Mouse (Mus musculus): Measurements from ENCODE around the gene Ccer2. TPM values are rescaled to one million over a fixed set of nuclear protein-coding genes. Genes with fewer than 3 reads are reported as not detected.
A peak's percentile ranks its signal among the peaks of the same experiment; 100 is the strongest.

Gene Ccer2
- polyA plus RNA-seq, 1 experiment: not detected

DNA sequence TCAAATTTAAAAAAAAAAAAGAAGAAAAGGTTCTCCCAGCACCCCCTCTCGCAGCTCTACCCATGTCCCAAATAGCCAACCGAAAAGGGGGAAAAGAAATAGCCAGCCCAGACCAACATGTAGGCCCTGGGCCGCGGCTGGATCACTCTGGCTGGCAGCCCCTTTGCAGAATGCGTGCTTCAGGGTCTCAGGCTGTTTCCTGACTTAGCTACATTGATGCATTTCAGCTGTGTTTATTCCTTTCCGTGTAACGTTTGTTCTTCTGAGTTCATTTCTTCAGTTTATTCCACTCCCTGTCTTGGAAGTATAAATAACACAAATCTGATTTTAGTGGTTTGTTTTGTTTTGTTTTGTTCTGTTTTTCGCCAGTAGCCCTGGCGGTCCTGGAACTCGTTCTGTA lies 38.2 kb upstream of the Ccer2 start:
- H3K4me1 ChIP-seq (ENCODE audit: control insufficient read depth, insufficient read depth, low read length): peaks cover 8% of the 10 kb centered on the region

DNA sequence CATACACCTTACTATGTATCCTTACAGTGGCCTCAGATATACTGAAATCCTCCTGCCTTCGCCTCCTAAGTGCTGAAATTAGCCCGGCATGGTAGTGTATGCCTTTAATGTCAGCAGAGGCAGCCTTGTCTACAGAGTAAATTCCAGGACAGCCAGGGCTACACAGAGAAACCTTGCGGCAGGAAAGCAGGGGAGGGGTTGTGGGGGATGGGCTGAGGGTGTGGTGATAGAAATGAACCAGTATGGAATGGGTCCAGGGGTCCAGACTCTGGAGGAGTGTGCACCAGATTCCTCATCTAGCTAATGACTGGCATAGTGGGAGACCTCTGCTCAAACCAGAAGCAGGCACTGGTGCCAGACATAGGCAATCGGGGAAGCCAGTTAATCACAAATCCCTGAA lies 36.8 kb upstream of the Ccer2 start:
- peak; percentile 29; the same call in 1 of the 2 replicates for TF ChIP-seq EP300 (IDR thresholded peaks at IDR 0.05; ENCODE audit: insufficient read depth, low read depth, low read length)
- no peak for TF ChIP-seq POLR2A (IDR thresholded peaks at IDR 0.05; ENCODE audit: insufficient read depth, low read length)
- peak overlapping the region; percentile 68 for H3K27ac ChIP-seq (ENCODE audit: insufficient read depth, low read length)
- H3K36me3 ChIP-seq (ENCODE audit: control insufficient read depth, insufficient read depth, low read length, poor library complexity, severe bottlenecking): 0 out of 2 replicates have a peak, but pooled peaks cover 2% of the 10 kb centered on the region
- H3K4me3 ChIP-seq (ENCODE audit: low read depth, low read length): no peak overlapping the region
- no peak overlapping the region for H3K9ac ChIP-seq (ENCODE audit: low read depth, poor library complexity, severe bottlenecking)
- H3K4me1 ChIP-seq (ENCODE audit: control insufficient read depth, insufficient read depth, low read length): peaks cover 6% of the 10 kb centered on the region
- H3K27me3 ChIP-seq (ENCODE audit: control insufficient read depth, insufficient read depth, low read length, poor library complexity, severe bottlenecking): no peaks in the 10 kb centered on the region
- peaks cover 3% of the 10 kb centered on the region for H3K9me3 ChIP-seq (replicated peaks; ENCODE audit: control insufficient read depth, insufficient read depth, low read length, poor library complexity, severe bottlenecking)

More for the DNA sequence above, 38.2 kb upstream of the Ccer2 start:
- no peak overlapping the region for H3K27ac ChIP-seq (ENCODE audit: insufficient read depth, low read length)
- H3K4me3 ChIP-seq (ENCODE audit: low read depth, low read length): no peak overlapping the region
- H3K9me3 ChIP-seq (replicated peaks; ENCODE audit: control insufficient read depth, insufficient read depth, low read length, poor library complexity, severe bottlenecking): no peaks in the 10 kb centered on the region
- H3K36me3 ChIP-seq (ENCODE audit: control insufficient read depth, insufficient read depth, low read length, poor library complexity, severe bottlenecking): no peaks in the 10 kb centered on the region
- H3K27me3 ChIP-seq (ENCODE audit: control insufficient read depth, insufficient read depth, low read length, poor library complexity, severe bottlenecking): no peaks in the 10 kb centered on the region
- peak overlapping the region; percentile 93 for H3K9ac ChIP-seq (ENCODE audit: low read depth, poor library complexity, severe bottlenecking)
- no peak for TF ChIP-seq EP300 (IDR thresholded peaks at IDR 0.05; ENCODE audit: insufficient read depth, low read depth, low read length)
- TF ChIP-seq CTCF (IDR thresholded peaks at IDR 0.05; ENCODE audit: low read depth, low read length): no peak
- no peak for TF ChIP-seq POLR2A (IDR thresholded peaks at IDR 0.05; ENCODE audit: insufficient read depth, low read length)

DNA sequence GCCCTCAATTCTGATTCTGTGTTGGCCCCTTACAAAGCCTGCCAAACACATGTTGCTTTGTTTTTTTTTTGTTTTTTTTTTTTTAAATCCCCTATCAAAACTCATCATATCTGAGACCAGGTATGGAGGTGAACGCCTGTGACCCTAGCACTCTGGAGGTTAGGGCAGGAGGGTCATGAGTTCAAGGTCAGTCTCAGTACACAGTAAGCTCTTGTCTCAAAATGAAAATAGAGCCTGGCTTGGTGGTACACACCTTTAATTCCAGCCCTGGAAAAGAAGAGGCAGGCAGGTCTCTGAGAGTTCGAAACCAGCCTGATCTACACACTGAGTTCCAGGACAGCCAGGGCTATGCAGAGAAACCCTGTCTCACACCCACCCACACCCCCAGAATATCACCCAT lies 36.3 kb upstream of the Ccer2 start:
- no peak for TF ChIP-seq POLR2A (IDR thresholded peaks at IDR 0.05; ENCODE audit: insufficient read depth, low read length)
- TF ChIP-seq CTCF (IDR thresholded peaks at IDR 0.05; ENCODE audit: low read depth, low read length): no peak
- TF ChIP-seq EP300 (IDR thresholded peaks at IDR 0.05; ENCODE audit: insufficient read depth, low read depth, low read length): no peak
- H3K9ac ChIP-seq (ENCODE audit: low read depth, poor library complexity, severe bottlenecking): no peak overlapping the region
- peak overlapping the region; percentile 68 for H3K27ac ChIP-seq (ENCODE audit: insufficient read depth, low read length)
- H3K4me3 ChIP-seq (ENCODE audit: low read depth, low read length): no peak overlapping the region
- H3K4me1 ChIP-seq (ENCODE audit: control insufficient read depth, insufficient read depth, low read length): peaks cover 6% of the 10 kb centered on the region
- H3K36me3 ChIP-seq (ENCODE audit: control insufficient read depth, insufficient read depth, low read length, poor library complexity, severe bottlenecking): 0 out of 2 replicates have a peak, but pooled peaks cover 2% of the 10 kb centered on the region
- no peaks in the 10 kb centered on the region for H3K27me3 ChIP-seq (ENCODE audit: control insufficient read depth, insufficient read depth, low read length, poor library complexity, severe bottlenecking)
- H3K9me3 ChIP-seq (replicated peaks; ENCODE audit: control insufficient read depth, insufficient read depth, low read length, poor library complexity, severe bottlenecking): peaks cover 8% of the 10 kb centered on the region

DNA sequence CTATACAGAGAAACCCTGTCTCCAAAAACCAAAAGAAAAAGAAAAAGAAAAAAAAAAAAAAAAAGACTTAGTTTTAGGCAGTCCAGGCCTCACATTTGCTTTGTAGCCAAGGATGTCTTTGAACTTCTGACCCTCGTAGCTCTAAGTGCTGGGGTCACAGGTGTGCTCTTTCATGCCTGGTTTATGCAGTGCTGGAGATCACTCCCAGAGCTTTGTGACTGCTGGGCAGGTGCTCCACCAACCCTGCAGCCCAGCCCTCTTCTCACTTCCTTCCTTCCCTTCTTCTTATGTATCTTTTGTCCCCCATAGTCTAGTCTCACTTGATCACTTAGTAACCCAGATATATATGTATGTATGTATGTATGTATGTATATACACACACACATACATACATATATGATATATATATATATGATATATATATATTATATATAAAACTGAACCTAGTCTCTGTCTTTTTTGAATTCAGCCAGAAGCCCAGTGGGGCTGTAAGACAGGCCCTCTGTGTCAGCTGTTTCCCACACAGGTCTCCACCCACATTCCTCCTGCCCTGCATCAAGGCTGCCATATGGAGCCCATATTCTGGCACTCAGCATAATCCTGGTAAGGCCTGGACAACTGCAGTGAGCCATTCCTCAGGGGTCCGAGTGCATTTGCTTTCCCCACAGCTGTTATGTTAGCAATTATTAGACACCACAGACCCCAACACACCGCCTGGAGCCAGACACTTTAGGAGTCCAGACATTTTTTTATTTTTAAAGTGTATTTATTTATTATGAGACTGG lies 35.0 kb upstream of the Ccer2 start:
- TF ChIP-seq CTCF (IDR thresholded peaks at IDR 0.05; ENCODE audit: low read depth, low read length) (no peak), POLR2A (IDR thresholded peaks at IDR 0.05; ENCODE audit: insufficient read depth, low read length) (no peak), EP300 (IDR thresholded peaks at IDR 0.05; ENCODE audit: insufficient read depth, low read depth, low read length) (no peak)
- H3K36me3 ChIP-seq (ENCODE audit: control insufficient read depth, insufficient read depth, low read length, poor library complexity, severe bottlenecking): peaks cover 5% of the 10 kb centered on the region
- H3K4me3 ChIP-seq (ENCODE audit: low read depth, low read length): no peak overlapping the region
- H3K9ac ChIP-seq (ENCODE audit: low read depth, poor library complexity, severe bottlenecking): no peak overlapping the region
- H3K4me1 ChIP-seq (ENCODE audit: control insufficient read depth, insufficient read depth, low read length): peaks cover 6% of the 10 kb centered on the region
- H3K27ac ChIP-seq (ENCODE audit: insufficient read depth, low read length): no peak overlapping the region
- peaks cover 17% of the 10 kb centered on the region for H3K9me3 ChIP-seq (replicated peaks; ENCODE audit: control insufficient read depth, insufficient read depth, low read length, poor library complexity, severe bottlenecking)
- H3K27me3 ChIP-seq (ENCODE audit: control insufficient read depth, insufficient read depth, low read length, poor library complexity, severe bottlenecking): no peaks in the 10 kb centered on the region

DNA sequence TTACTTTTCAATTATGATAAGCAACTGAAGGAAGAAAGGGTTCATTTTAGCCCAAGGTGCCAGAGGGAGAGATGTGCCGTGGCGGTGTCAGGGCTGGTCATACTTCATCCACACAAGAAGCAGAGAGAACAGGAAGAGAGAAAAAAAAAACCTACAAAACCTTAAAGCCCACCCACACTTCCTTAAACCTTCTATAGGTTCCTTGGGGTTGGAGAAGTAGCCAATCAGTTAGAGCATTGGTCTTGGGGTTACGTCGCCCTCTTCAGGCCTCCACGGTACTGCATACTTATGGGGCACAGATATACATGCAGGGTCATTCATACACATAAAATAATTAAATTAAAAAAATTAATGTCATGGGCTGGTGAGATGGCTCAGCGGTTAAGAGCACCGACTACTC lies 33.9 kb upstream of the Ccer2 start:
- peaks cover 6% of the 10 kb centered on the region for H3K4me1 ChIP-seq (ENCODE audit: control insufficient read depth, insufficient read depth, low read length)
- TF ChIP-seq POLR2A (IDR thresholded peaks at IDR 0.05; ENCODE audit: insufficient read depth, low read length) (no peak), EP300 (IDR thresholded peaks at IDR 0.05; ENCODE audit: insufficient read depth, low read depth, low read length) (no peak), CTCF (IDR thresholded peaks at IDR 0.05; ENCODE audit: low read depth, low read length) (no peak)
- no peak overlapping the region for H3K9ac ChIP-seq (ENCODE audit: low read depth, poor library complexity, severe bottlenecking)
- no peak overlapping the region for H3K4me3 ChIP-seq (ENCODE audit: low read depth, low read length)
- peaks cover 5% of the 10 kb centered on the region for H3K36me3 ChIP-seq (ENCODE audit: control insufficient read depth, insufficient read depth, low read length, poor library complexity, severe bottlenecking)
- H3K27ac ChIP-seq (ENCODE audit: insufficient read depth, low read length): no peak overlapping the region
- H3K9me3 ChIP-seq (replicated peaks; ENCODE audit: control insufficient read depth, insufficient read depth, low read length, poor library complexity, severe bottlenecking): peaks cover 17% of the 10 kb centered on the region
- no peaks in the 10 kb centered on the region for H3K27me3 ChIP-seq (ENCODE audit: control insufficient read depth, insufficient read depth, low read length, poor library complexity, severe bottlenecking)

DNA sequence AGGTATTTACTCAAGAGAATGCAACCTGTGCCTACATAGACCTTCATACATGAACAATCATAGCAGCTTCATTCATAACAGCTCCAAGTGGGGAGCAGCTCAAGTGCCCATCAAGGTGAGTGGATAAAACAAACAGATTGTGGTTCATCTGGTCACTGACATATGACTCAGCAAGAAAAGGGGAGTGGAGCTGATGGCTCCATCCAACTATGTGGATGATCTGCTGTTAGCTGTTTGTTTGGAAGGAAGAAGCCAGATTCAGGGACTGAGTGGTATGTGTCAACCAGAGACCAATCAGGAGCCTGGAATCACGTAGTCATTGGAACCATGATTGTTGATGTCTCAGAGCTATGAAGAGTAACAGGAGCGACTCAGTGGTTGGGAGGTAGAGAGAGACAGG lies 31.4 kb upstream of the Ccer2 start:
- H3K4me3 ChIP-seq (ENCODE audit: low read depth, low read length): no peak overlapping the region
- peaks cover 3% of the 10 kb centered on the region for H3K4me1 ChIP-seq (ENCODE audit: control insufficient read depth, insufficient read depth, low read length)
- peaks cover 5% of the 10 kb centered on the region for H3K36me3 ChIP-seq (ENCODE audit: control insufficient read depth, insufficient read depth, low read length, poor library complexity, severe bottlenecking)
- peak overlapping the region; percentile 63; the same call in 1 of the 2 replicates for H3K27ac ChIP-seq (ENCODE audit: insufficient read depth, low read length)
- H3K27me3 ChIP-seq (ENCODE audit: control insufficient read depth, insufficient read depth, low read length, poor library complexity, severe bottlenecking): no peaks in the 10 kb centered on the region
- no peak overlapping the region for H3K9ac ChIP-seq (ENCODE audit: low read depth, poor library complexity, severe bottlenecking)
- TF ChIP-seq POLR2A (IDR thresholded peaks at IDR 0.05; ENCODE audit: insufficient read depth, low read length) (no peak), CTCF (IDR thresholded peaks at IDR 0.05; ENCODE audit: low read depth, low read length) (no peak), EP300 (IDR thresholded peaks at IDR 0.05; ENCODE audit: insufficient read depth, low read depth, low read length) (no peak)
- peaks cover 17% of the 10 kb centered on the region for H3K9me3 ChIP-seq (replicated peaks; ENCODE audit: control insufficient read depth, insufficient read depth, low read length, poor library complexity, severe bottlenecking)
